Mouse (Mus musculus): ENCODE data around the gene Wdr90.

GRCm38 (mm10) chr17:25882306-25882705 lies 21.0 kb upstream of the Wdr90 start:
- TF ChIP-seq CTCF (IDR thresholded peaks at IDR 0.05) (no peak), POLR2A (IDR thresholded peaks at IDR 0.05; ENCODE audit: insufficient read depth, low read depth, low read length) (no peak), EP300 (IDR thresholded peaks at IDR 0.05; ENCODE audit: insufficient read depth, low read depth, low read length) (no peak)

Measured in heart, adult 2 months (tissue).